Mouse (Mus musculus) heart, embryonic 16.5 days (tissue): ENCODE data around the gene Pcnx3. TPM values are rescaled to one million over a fixed set of nuclear protein-coding genes. Genes with fewer than 3 reads are reported as not detected.

ENCODE experiments used
- ATAC-seq: fragments of 200-750 bp; cut with Nextera tagmentation; replicated peaks from 2 replicates; pipeline ENCODE4 v1.8.0; 2017; ENCODE audit warnings: moderate number of reproducible peaks; ENCODE audit not compliant: insufficient read depth, low FRiP score; ENCODE audit errors: extremely low read depth
- H3K27ac ChIP-seq: fragments of 300-500 bp; sonication (generic); 2 replicates; pipeline ENCODE4 v1.5.1; 2014; ENCODE audit warnings: mild to moderate bottlenecking, low read length, control low read depth, moderate library complexity
- H3K27me3 ChIP-seq: fragments of 300-500 bp; sonication (generic); 2 replicates; pipeline ENCODE4 v1.6.1; 2014; ENCODE audit warnings: low read length, mixed read lengths; ENCODE audit not compliant: control insufficient read depth, insufficient read depth
- H3K36me3 ChIP-seq: fragments of 300-500 bp; sonication (generic); 2 replicates; pipeline ENCODE4 v1.6.1; 2014; ENCODE audit not compliant: control insufficient read depth, insufficient read depth
- H3K4me1 ChIP-seq: fragments of 300-500 bp; sonication (generic); 2 replicates; pipeline ENCODE4 v1.6.1; 2014; ENCODE audit warnings: low read length, mixed read lengths; ENCODE audit not compliant: control insufficient read depth, insufficient read depth
- H3K4me2 ChIP-seq: fragments of 300-500 bp; sonication (generic); 2 replicates; pipeline ENCODE4 v1.6.1; 2014; ENCODE audit warnings: low read depth, mild to moderate bottlenecking, control low read depth, low read length
- H3K4me3 ChIP-seq: fragments of 300-500 bp; sonication (generic); 2 replicates; pipeline ENCODE4 v1.5.1; 2014; ENCODE audit warnings: mild to moderate bottlenecking, control low read depth, low read length
- H3K9ac ChIP-seq: fragments of 300-500 bp; sonication (generic); 2 replicates; pipeline ENCODE4 v1.6.1; 2014; ENCODE audit warnings: low read length, control low read depth
- H3K9me3 ChIP-seq: fragments of 300-500 bp; sonication (generic); replicated peaks from 2 replicates; pipeline ENCODE4 v1.6.1; 2016; ENCODE audit warnings: low read length; ENCODE audit not compliant: control insufficient read depth
- WGBS: fragments of 180-500 bp; shearing (Covaris S2); extraction: QIAGEN DNeasy Blood & Tissue Kit; methylation state at CpG from one replicate; pipeline ENCODE4 v1.1.7; 2014; 5-methylcytosine and 5-hydroxymethylcytosine counted together
- polyA plus RNA-seq: library from polyadenylated mRNA; unstranded; fragments of >200 nt; fragmentation: Nextera tagmentation; extraction: Ambion mirVana; gene quantifications from 2 replicates; pipeline ENCODE4 v1.2.1, GENCODE M21; 2015

The Pcnx3 gene
- polyA plus RNA-seq, 1 experiment from 2014 or later, result 11.5 TPM

DNA sequence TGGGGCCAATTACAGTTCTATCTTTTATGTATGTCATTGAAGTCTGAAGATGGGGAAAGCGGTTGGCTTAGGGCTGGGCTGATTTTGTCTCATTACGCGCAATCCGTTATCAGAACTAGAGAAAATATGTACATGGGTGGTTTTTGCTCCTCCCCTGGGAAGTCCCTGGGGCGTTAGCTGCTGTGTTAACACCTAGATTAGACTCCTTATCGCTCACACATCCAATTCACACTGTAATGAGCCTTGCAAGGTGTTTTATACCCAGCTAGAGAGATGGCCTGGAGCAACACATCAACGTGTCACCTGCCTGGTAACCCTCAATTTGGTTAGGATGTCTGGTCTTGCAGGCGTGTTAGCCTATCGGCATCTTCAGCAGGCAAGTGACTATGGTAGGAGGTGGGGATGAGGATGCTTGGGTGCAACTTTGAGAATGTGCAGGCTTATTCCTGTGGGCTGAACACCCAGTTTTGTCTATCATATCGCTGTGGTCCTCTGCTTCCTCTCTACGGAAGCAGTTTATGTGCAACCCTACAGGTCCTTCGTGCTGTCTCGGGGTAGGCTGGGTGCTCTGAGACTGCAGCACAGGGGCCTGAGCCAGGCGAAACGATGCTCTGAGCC lies 38.4 kb upstream of the Pcnx3 start:
- peaks cover 46% of the 10 kb centered on the region for H3K4me1 ChIP-seq
- H3K4me3 ChIP-seq, result peak overlapping the region; percentile 93
- peak overlapping the region; percentile 92 for H3K27ac ChIP-seq
- 59% methylated on average over 15 of the region's 15 CpGs for WGBS
- H3K36me3 ChIP-seq, result peaks cover 12% of the 10 kb centered on the region
- no peak for ATAC-seq
- peak overlapping the region; percentile 51 for H3K9ac ChIP-seq
- no peaks in the 10 kb centered on the region for H3K27me3 ChIP-seq
- H3K4me2 ChIP-seq, result peak overlapping the region; percentile 97
- H3K9me3 ChIP-seq, result no peaks in the 10 kb centered on the region

DNA sequence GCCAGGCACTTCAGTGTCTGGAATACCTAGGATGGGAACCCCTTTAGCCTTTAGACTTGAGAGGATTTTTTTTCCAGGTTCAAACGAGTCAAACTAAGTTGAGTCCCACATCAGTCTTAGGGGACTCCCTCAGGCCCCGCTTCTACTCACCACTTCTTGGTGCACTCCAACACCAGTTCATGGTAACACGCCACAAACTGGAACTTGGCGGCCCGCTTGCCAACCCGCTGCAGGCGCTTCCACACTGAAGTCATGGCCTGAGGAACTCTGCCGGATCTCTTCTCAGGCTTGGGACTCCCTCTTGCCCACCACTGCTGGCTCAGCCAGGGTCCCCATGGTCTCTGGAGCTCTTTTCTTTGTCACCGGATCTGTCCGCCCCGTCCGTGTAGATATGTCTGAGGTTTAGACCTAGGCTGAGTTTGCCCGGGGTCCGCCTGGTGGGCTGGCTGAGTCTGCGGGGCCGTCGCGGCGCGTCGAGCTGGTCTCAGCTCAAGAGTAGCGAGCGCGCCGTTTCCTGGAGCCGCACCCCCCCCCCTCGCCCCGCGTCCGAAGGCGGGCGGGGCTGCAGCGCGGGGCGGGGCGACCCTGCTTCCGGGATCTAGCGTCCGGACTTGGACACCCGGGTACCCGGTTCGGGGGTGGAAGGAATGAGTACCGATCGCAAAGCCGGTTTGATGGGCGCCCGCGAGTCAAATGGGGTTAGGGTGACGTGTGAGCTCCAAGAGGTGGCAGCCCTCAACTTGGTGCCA lies 37.2 kb upstream of the Pcnx3 start, which contains the start of gene Ehbp1l1:
Ehbp1l1 (minus strand) TSS at position 551 of the 749 bp plus-strand sequence.
- WGBS, result 2% methylated on average over 47 of the region's 49 CpGs

DNA sequence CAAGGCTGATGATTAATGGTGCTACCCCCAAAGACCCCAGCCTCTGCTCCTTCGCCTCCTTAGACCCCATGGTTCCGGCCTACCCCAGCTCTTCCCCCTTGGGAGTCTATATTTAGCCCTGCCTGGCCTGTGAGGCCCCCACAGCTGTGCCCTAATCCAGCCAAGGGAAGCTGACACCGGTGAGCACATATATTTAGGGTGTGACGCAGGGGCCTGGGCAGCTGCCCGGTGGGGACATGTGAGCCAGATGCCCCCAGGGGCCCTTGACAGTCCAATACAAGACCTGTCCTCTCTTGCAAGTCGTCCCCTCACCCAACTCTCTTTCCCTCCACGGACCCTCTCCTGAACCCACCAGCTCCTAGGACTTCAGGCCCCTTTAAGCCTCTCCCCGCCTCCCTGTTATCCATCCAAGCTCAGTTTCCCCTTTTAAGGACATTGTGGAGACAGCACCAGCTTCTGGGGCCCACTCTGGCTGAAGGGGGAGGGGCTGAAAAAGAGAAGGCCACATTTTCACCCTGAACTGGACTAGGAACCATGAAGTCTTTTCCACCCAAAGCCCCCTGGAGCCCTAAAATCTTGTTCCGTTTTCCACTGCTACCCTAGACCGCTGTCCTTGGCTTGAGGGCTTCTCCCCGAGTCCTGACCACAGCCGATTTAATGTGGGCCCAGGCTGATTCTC lies 36.5 kb upstream of the Pcnx3 start:
- peak overlapping the region; percentile 84 for H3K4me3 ChIP-seq
- H3K9me3 ChIP-seq, result no peaks in the 10 kb centered on the region
- no peaks in the 10 kb centered on the region for H3K27me3 ChIP-seq
- peaks cover 27% of the 10 kb centered on the region for H3K36me3 ChIP-seq
- 20% methylated on average over 12 of the region's 12 CpGs for WGBS
- peak overlapping the region; percentile 97 for H3K4me2 ChIP-seq
- H3K4me1 ChIP-seq, result peaks cover 39% of the 10 kb centered on the region
- peak; percentile 86 for ATAC-seq
- peak overlapping the region; percentile 93 for H3K9ac ChIP-seq
- H3K27ac ChIP-seq, result peak overlapping the region; percentile 96

More for the DNA sequence above, 37.2 kb upstream of the Pcnx3 start, which contains the start of gene Ehbp1l1:
- Histone ChIP-seq H3K27me3 (no peaks in the 10 kb centered on the region), H3K4me2 (peak within 1 kb of the TSS; percentile 97), H3K36me3 (peaks cover 22% of the 10 kb centered on the region), H3K9me3 (no peaks in the 10 kb centered on the region), H3K9ac (peak within 1 kb of the TSS; percentile 93), H3K27ac (peak within 1 kb of the TSS; percentile 96), H3K4me1 (peaks cover 43% of the 10 kb centered on the region), H3K4me3 (peak within 1 kb of the TSS; percentile 93)
- ATAC-seq, result peak; percentile 15; the same call in 1 of the 2 replicates

DNA sequence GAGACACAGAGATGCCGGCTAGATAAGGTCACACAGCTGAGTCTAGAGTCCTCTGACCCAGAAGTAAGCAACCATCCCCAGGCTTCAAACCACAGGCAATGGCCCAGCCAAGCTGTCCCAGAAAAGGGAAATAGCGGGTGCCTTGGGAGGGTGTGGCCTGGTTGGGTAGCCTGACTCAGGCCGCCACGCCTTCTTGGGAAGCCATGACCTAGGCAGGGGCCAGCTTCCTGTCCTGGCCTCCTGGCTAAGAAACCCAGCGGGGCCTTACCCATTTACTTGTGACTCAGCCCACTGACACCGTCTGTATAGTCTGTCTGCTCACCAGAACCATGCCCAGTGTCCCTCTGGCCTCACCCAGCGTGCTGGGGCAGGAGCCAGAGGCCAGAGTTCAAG lies 35.8 kb upstream of the Pcnx3 start:
- Histone ChIP-seq H3K9me3 (no peaks in the 10 kb centered on the region), H3K27ac (peak overlapping the region; percentile 96), H3K4me3 (peak overlapping the region; percentile 84), H3K9ac (peak overlapping the region; percentile 93), H3K4me1 (peaks cover 35% of the 10 kb centered on the region), H3K36me3 (peaks cover 33% of the 10 kb centered on the region), H3K4me2 (peak overlapping the region; percentile 97), H3K27me3 (no peaks in the 10 kb centered on the region)
- 25% methylated on average over 7 of the region's 7 CpGs for WGBS
- ATAC-seq, result peak; percentile 23

DNA sequence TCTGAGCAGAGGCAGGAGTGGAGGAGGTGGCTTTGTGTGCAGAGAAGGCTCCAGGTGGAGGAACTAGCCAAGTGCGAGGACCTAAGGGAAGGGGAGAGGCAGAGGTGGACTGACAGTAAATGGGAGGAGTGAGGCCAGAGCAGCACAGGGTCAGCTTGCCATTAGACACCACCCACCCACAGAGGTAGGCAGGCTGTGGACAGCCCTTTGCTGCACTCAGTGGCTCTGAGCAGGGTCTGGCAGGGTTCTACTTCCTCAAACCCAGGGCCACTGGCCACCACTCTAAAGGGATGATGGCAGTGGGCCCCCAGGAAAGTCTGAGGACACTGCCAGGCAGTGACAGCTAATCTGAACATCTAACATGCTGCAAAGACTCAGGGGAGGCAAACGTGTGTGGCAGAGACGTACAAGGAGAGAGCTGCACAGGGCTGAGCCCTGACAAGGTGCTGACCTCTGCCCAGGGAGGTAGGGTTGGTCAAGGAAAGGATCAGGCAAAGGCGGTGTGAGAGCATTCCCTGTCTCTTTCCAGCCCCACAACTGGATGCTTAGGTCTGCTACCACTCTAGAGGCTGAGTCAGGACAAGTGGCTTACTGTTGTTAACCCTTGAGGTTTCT lies 35.3 kb upstream of the Pcnx3 start:
- Histone ChIP-seq H3K4me3 (peak overlapping the region; percentile 84), H3K4me1 (peaks cover 35% of the 10 kb centered on the region), H3K9me3 (no peaks in the 10 kb centered on the region), H3K4me2 (peak overlapping the region; percentile 97), H3K9ac (peak overlapping the region; percentile 93), H3K27me3 (no peaks in the 10 kb centered on the region), H3K27ac (peak overlapping the region; percentile 96), H3K36me3 (peaks cover 38% of the 10 kb centered on the region)
- WGBS, result 40% methylated on average over 4 of the region's 4 CpGs
- no peak for ATAC-seq

DNA sequence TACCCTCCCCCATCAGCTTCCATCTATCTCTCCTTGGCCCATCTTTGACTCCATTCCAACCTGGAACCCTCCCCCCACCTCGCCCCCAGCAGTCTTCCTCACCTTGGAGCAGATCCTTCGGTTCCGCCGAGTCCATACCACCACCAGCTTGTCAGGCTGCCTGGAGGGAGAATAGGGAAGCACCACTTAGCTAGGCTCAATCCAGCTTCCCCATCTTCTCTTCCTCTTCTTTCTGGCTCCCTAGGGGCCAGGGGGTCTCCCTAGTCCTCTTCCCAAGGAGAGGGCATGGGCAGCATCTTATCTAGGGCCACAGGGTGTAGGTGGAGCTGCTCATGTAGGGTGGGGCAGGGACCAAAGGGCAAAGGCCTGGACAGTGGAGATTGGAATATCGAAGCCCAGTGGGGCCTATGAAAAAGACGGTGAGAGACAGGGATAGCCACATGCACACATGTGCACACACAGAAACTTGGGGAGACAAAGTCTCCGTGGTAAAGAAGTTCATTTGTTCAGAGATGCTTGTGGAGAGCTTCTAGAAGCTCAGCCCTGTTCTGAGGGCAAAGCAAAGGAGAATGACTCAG lies 34.2 kb upstream of the Pcnx3 start:
- Histone ChIP-seq H3K27me3 (no peaks in the 10 kb centered on the region), H3K9me3 (no peaks in the 10 kb centered on the region), H3K36me3 (peaks cover 45% of the 10 kb centered on the region), H3K4me2 (no peak overlapping the region), H3K4me3 (no peak overlapping the region), H3K9ac (0 out of 2 replicates have a peak overlapping the region, but pooled peaks have one; percentile 4), H3K4me1 (peaks cover 26% of the 10 kb centered on the region), H3K27ac (no peak overlapping the region)
- no peak for ATAC-seq
- 86% methylated on average over 7 of the region's 7 CpGs for WGBS

DNA sequence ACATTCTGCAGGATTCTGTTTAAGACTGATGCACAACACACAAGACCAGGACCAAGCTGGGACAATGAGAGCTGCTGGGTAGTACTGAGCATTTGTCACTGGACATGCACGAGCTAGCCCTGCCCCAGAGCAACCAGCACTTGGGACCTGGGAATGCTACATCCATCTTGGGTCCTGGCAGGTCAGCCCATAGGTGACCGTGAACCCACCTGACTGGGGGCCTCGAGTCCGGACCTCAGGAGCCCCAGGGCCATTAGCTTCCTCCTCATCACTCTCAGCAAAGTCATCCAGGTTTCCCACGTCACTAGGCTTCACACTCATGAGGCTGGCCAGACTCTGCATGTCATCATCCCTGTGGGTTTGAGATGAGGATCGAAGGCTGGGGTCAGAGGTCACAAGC lies 32.5 kb upstream of the Pcnx3 start:
- ATAC-seq, result no peak
- Histone ChIP-seq H3K4me1 (peaks cover 11% of the 10 kb centered on the region), H3K9me3 (no peaks in the 10 kb centered on the region), H3K4me2 (no peak overlapping the region), H3K9ac (no peak overlapping the region), H3K4me3 (no peak overlapping the region), H3K36me3 (peaks cover 45% of the 10 kb centered on the region), H3K27me3 (no peaks in the 10 kb centered on the region), H3K27ac (no peak overlapping the region)
- WGBS, result 85% methylated on average over 6 of the region's 6 CpGs

DNA sequence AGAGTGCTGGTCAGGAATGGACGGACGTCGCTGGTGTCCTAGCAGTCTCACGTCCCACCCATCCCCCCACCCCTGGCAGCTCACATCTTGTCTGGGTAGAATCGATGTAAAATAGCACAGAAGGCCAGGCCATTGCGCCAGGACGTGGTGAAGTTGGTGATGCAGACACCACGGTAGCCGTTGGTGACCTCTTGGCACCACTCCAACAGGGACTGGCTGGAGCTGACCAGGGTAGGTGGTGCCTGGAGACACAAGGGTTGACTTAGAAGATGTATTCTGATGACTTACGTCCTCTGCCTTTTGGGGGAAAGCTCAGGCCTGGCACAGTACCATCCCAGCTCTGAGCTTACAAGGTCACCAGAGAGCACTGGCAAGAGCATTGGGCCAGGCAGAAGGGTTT lies 28.2 kb upstream of the Pcnx3 start:
- peaks cover 50% of the 10 kb centered on the region for H3K36me3 ChIP-seq
- H3K4me2 ChIP-seq, result no peak overlapping the region
- no peak overlapping the region for H3K4me3 ChIP-seq
- H3K4me1 ChIP-seq, result peaks cover 11% of the 10 kb centered on the region
- WGBS, result 51% methylated on average over 10 of the region's 10 CpGs
- H3K9ac ChIP-seq, result no peak overlapping the region
- H3K9me3 ChIP-seq, result no peaks in the 10 kb centered on the region
- no peak for ATAC-seq
- no peak overlapping the region for H3K27ac ChIP-seq
- H3K27me3 ChIP-seq, result no peaks in the 10 kb centered on the region
